Mouse (Mus musculus) spleen, adult 18-20 months (tissue): ENCODE measurements around the gene Akap2.
A peak's percentile ranks its signal among the peaks of the same experiment; 100 is the strongest.

Experiments
- DNase-seq, 2 experiments: peaks; one replicate each; pipeline ENCODE4 v3.0.0; 2022; ENCODE audit warnings: mixed read lengths in 2 of 2

The Akap2 gene

DNA sequence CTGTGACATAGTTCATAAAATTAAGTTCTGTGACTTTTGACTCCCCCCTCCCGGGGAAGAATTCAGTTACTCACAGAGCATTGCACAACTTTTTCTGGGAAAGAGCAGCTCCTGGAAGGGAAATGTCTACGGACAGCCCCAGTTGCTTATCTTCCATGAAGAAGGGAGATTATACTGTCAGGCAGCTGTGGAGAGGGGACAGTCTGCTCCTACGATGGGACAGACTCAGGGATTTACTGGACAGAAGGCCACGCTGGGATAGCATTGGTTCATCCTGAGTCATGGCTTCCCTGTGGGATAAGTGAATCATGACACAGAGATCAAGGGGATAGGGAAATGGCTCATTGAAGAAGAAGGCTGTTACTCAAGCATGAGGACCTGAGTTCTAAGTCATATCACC is 121.9 kb downstream of the Akap2 start:
- DNase-seq: no peak

DNA sequence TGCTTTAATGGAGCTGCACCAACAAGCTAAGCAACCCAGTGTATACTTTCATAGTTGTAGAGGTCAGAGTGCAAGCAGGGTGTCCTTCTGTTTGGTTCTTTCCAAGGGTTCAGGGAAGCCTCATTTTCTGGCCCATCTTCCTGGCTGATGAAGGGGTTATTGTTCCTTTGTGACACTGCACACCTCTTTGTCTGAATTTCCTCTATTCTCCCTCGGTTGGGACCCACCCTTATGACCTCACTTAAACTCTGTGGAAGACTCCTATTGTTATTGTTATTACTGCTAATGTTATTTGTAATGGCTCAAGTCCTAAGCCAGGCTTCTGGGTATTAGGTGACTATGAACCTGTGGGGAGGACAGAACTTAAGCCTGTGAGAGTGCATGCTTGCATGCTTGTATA is 124.5 kb downstream of the Akap2 start:
- DNase-seq: no peak

DNA sequence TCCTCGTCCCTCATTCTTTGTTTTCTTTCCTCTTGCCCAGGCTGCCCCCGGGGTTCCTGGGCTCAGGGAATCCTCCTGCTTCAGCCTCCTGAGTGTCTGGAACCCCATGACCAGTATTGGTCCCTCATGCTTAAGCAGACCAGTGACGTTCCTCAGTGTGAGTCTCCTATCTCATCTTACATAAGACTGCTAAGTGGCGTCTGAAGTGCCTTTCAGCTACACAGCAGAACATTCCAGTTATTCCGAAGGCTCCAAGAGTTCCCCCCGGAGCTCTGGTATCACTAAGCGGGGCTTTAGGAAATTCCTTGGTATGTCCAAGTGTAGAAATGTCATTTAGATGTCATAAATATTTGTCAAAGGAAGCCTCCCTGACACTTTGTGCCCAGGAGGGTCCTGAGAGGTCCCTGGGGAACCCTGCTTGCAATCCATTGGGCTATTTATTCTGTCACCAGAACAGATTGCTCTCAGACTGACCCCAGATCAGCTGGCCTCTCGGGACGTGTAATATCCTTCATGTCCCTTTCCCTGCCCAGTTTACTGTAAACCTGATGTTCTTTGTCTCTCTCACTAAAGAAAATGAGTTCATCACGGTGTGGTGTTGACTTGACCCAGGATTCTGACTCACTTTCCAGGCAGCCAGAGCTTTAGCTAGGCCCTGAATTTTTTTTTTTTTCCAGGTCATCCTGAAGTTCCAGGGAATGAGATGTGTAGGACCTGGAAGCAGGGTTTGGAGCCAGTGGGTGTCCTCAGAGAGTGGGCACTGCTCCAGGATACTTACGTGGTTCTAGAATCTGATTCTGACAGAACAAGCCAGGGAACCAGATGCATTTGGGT is 125.2 kb downstream of the Akap2 start:
- DNase-seq: no peak

DNA sequence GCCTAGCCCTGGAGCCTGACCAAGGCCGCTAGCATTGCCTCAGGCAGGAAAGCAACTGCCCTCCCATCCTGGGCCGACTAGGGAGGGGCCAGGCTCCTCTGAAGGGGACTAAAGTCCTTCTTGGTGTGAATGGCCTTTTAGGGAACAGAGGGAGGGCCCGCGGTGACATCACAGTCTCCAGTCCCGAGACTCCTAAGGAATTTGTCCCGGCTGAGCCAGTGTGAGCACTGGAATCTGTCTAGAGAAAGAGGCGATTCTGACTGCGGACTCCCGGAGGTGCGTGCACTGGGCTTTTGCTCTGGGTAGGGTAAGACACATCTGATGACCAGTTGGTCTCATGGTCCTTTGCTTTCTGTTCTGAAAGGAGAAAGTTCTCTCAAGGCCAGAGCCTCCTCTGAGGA is 127.6 kb downstream of the Akap2 start:
- peak in 1 of 2 experiments; percentile 27 for DNase-seq

DNA sequence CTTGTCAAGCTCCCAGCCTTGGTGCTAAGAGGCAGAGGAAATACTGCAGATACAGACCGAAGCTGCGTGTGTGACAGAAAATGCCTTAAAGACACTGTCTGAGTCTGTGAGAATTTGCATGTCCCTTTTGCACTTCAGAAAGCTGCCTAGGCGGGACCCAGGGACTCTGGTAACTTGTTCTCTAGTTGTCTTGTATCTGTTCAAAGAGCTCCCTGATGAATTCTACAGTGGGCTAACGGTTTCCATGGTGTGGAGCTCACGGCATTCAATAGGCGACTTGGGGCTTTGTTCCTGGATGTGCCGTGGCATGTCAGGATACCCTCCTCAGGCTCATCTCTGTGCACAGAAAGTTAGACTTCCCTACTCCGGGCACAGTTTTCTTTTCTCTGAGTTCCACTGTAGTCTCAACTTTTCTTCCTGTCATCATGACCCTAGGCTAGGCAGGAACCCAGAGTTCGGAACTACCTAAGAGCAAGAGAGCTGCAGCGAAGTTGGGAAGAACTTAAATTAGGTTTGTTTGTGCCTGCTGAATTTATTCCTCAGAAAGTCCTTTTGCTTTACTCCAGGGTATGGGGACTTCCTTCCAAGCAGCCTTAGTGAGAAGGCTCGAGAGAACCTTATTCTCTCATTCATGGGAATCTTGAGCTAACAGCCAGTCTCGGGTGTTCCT is 128.2 kb downstream of the Akap2 start:
- no peak for DNase-seq

DNA sequence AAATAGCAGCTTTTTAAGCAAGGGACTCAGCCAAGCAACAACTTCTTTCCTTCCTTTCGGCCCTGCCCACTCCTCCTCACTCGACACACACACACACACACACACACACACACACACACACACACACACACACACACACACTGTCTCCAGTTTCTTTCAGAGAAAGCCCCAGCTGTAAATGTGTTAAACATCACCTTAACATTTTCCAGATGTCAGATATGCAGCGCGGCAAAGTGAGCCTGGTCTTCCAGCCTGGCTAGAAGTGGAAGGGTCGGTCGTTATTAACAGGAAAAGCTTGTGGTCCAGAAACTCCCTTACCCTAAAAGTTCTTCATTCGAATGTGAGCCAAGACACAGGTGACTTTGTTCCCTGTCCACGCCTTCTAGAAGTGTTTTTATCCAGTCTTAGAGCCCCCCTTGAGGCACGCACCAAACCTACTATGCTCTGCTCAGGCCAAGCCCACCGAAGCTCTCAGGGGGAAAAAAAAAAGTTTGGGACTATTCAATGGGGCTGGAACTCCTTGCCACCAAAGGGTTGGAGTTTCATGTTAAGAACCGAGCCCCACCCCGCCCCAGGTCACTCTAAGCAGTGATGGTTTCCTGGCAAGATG is 129.0 kb downstream of the Akap2 start:
- DNase-seq: no peak

DNA sequence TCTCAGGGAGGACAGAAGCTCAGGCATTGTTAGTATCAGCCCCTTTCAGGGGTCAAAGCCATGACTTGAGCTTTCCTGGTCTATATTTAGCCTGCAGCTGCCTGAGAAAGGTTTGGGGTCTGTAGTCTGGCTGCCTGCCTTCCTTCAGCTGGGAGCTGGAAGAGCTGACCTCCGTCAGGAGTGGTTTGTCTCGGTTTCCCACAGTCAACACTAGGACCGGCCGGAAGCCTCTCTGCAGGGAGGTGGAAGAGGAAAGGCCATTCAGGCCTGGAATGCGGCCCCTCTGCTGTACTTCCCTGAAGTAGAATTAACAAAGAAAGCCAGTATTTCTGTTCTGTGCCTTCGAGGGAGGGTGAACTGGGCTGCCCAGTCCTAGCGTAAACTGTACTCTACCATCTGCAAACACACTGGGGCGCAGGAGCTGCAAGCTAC is 129.6 kb downstream of the Akap2 start:
- no peak for DNase-seq

DNA sequence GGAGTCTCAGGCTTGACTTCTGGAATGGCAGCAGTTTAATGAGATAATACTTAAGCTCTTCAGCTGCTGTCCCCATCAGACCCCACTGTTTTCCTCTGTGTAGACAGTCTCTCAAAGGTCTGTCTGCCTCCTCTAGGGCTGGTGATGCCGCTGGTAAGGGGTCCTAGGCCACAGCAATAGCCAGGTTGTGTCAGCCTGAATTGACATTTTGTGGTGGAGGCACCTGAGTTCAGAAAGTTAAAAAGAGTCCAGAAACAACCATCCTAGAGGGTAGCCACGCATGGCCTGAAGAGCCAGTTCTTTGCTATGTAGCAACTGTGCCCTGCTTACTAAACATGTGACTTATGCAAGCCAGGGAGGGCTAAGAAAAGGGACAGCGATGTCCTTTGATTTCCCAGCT is 130.2 kb downstream of the Akap2 start:
- no peak for DNase-seq

DNA sequence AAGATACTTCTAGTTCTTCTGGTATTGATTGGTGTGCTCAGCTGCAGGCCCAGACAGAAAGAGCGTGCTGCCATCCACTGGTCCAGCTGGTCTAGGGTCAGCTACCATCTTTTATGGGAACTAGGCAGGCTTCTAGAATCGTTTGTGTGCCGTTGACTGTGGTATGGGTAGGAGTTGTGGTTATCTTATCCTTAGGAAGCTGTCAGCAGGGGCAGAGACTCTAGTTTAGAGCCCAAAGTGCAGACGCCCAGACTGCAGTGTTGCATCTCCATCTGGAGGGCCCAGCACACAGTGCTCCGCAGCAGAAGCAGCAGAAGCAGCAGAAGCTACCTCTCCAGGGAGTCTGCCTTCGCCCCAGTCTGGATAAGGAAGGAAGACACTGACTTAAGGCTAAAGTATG is 132.0 kb downstream of the Akap2 start:
- no peak for DNase-seq

DNA sequence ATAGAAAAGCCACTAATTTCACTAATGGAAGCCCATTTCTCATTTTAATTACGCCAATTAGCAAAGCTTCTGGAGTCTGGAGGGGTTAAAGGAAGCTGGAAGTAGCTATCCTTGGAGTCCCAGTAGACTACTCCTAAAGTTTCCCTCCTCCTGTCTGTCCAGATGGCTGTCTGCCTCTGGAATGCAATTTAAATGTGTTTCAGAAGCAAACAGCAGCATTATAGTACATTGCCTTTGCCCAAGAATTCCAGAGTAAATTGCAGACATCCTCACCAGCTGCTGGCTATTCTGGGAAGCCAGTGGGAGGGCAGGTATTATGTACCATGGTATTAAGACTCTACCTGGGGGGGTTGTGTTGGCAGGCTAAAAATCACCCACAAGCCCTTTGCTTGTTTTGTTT is 134.3 kb downstream of the Akap2 start:
- no peak for DNase-seq

DNA sequence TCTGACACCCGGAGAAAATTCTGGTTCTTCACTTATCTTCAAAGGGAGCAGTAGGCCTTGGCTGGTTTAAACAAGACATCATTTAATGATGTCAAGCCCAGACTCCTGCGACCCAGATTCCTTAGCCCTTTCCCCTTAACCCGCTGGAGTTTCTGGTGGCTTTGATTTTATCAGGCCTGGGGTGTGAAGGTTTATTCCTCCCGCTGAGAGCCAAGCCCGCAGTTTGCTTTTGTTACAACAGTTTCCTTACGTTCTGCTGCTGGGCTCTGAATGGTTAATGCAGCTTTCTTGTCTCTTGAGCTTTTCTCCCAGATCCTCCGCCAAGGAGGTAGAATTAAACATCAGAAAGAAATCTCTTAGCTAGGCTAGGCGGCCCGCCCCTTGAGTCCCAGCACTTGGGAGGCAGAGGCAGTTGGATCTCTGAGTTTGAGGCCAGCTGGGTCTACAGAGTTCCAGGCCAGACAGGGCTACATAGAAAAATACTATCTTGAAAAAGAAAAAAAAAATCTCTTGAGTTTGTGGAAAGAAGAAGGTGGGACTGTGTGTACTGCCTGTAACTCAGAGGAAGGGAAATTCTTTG is 135.1 kb downstream of the Akap2 start:
- no peak for DNase-seq

DNA sequence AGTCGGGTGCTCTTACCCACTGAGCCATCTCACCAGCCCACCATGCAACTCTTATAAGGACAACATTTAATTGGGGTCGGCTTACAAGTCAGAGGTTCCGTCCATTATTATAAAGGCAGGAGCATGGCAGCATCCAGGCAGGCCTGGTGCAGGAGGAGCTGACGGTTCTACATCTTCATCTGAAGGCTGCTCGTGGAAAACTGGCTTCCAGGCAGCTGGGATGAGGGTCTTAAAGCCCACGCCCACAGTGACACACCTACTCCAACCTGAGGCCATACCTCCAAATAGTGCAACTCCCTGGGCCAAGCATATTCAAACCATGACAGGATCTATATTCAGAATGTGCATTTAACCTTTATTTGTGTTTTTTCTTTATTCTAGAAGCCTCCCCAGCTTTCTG is 136.7 kb downstream of the Akap2 start:
- no peak for DNase-seq

DNA sequence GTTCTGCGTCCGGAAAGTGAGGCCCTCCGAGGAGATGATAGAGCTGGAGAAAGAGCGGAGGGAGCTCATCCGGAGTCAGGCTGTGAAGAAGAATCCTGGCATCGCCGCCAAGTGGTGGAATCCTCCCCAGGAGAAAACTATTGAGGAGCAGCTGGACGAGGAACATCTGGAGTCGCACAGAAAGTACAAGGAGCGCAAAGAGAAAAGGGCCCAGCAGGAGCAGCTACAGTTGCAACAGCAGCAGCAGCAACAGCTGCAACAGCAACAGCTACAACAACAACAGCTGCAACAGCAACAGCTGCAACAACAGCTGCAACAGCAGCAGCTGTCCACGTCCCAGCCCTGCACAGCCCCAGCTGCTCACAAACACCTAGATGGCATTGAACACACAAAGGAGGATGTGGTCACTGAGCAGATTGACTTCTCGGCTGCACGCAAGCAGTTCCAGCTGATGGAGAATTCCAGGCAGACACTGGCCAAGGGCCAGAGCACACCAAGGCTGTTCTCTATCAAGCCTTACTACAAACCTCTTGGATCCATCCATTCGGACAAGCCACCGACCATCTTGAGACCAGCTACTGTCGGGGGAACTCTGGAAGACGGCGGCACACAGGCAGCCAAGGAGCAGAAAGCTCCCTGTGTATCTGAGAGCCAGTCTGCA is 138.0 kb downstream of the Akap2 start:
- DNase-seq: no peak

DNA sequence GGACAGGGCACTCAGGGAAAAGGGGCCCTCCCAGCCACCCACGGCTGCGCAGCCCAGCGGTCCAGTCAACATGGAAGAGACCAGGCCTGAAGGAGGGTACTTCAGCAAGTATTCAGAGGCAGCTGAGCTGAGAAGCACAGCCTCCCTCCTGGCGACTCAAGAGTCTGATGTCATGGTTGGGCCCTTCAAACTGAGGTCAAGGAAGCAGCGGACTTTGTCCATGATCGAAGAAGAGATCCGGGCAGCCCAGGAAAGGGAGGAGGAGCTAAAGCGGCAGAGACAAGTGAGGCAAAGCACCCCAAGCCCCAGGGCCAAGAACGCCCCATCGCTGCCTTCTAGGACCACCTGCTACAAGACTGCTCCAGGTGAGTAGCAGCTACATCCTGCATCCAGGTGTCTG is 139.2 kb downstream of the Akap2 start:
- no peak for DNase-seq

DNA sequence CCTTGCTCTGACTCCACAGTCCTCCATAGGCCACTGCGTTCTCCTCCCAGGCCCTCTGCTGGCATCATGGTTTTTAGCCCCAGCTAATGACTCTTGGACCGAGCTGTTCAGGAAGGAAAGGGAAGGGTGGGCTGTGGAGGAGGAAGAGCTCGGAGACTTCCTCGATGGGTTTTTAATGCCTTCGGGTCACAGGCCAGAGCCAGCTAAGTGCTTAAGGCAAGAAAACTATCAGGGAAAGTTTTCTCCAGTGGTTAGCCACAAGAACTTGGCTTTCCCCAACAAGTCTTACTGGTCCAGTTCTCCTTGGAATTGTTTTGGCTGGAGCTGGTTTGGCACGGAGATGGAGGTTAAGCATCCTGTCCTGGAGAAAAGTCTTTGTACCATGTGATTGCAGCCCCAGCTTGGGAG is 142.8 kb downstream of the Akap2 start:
- no peak for DNase-seq

DNA sequence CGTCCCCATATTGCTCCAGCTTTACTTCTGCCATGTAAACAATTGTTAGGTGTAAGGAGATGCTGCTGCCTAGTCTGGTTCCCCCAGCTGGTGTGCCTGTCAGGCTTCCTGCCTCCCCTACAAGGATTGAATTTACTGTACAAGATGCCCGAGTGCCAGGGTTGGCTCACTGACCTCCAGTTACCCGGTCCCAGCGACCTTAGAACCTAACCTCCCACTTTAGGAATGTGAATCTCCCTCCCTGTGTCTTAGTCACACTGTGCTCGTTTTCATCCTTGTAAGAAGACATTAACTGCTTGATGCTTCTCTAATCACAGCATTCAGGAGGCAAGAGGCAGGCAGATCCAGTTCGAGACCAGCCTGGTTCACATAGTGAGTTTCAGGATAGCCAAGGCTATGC is 143.7 kb downstream of the Akap2 start:
- no peak for DNase-seq

DNA sequence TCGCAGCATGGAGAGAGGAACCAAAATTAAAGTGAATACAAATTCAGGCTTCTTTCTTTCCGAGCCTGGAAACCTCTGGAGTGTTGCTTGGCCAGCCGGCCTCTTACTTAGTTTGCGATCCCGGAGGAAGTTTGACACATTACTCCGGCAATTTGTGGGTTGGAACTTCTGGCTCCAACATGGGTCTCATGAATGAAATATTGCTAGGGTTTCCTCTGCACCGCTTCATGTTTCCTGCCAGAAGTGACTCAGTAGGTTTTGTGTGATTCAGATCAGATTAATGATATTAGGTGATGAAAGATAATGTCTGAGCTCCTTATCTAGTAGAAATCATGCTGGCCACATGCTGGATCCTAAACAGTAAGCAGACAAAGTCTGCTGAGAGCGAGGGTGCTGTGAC is 144.4 kb downstream of the Akap2 start:
- no peak for DNase-seq

DNA sequence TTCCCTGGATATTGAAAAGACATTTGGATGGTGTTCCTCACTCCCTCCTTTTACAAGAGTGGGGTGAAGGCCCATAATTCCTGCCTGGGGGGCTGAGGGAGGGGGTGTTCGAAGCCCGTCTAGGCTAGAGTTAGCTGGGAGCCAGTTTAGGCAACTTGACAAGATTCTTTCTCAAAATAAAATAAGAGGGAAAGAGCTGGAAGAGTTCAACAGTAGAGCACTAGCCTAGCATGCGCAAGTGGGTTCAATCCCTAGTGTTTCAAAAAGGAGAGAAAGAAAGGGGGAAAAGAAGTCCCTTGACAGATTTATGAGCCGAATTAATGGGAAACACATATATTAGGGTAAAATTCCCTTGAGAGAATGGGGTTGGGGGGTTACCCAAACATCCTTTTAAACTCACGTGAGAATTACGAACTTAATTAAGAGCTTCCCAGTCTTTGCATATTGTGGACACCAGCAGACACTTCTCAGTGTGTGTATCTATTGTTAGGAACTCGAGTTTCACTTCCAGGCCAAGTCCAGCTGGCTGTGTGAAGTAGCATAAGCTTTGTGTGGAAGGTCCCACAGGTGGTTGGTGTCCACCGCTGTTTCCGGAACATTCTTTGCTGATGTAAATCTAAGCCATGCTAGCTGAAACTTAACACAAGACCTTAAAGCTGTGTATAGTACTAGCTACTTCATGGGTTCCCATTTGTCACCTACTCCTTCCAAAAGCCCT is 145.0 kb downstream of the Akap2 start:
- DNase-seq: peak in 1 of 2 experiments; percentile 32

DNA sequence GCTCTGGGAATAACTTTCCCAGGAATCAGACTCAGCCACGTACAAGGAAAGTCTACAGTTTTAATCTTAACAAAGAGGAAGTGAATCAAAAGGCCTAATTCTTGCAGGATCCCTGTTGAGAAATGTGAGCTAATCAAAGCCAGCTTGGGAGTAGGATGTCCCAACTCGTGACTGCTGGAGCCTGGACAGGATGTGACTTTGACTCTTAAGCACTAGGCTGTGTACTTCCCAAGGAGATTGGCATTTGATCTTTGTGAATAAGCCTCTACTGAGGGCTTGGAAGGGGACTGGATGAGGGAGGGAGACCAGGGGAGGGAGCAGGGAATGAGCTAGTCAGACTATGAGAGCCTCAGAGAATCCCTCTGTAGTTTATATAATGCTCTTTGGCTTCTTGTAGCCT is 148.6 kb downstream of the Akap2 start:
- no peak for DNase-seq

DNA sequence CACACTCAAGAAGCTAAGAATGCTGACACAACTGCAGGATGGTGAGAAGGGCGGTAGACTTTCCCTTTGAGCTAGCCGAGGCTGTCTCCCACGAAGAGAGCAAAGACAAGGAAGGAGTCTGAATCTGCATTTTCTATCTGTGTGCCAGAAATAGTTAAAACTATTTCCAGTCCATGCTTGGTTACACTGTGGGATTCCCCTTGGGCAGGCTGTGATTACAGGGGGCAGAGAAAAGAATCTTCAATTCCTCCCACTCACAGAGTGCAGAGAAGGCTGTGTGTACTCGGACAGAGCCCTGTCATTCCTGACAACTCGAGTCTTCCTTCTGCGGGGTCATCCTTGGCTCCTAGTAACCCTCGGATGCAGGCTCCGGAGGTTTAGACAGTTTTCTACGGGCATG is 149.5 kb downstream of the Akap2 start:
- DNase-seq: no peak

DNA sequence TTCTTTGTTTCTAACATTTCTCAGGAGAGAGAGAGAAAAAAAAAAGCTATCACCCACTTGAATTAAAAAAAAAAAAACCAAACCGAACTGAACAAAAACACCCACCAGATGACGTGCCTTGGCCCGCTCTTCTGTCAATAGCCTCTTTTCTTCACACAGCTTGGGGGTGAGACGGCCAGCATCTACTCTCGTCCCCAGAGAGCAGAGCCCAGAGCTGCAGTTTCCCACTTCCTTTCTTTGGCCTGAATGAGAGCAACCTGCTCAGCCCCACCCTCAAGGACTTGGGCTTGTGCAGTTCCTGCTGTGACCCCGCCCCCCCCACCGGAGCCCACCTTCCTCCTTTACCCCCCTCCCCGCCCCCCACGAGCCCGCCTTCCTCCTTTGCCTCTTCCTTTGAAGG is 150.0 kb downstream of the Akap2 start:
- DNase-seq: peak; percentile 41 to 50

DNA sequence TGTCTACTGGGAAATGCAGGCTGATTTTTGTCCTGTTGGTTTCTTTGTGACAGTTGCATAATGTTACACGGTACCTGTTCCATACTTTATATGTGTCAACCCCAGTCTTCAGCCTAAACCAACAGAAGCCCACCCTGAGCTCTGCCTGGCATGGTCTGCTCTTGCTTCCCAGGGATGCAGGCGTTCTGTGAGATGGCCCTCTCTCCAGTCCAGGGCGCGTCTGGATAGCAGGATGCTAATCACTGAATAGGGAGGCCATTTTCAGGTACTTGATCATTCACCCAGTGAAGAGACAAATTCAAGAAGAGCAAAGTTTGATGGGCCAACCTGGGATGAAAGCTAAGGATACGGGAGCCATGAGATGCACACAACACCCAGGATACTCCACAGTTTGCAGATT is 161.7 kb downstream of the Akap2 start:
- no peak for DNase-seq
